Mouse (Mus musculus): ENCODE data around the gene Greb1.

- TF ChIP-seq EP300 (IDR thresholded peaks at IDR 0.05; ENCODE audit: insufficient read depth, low read depth, low read length) (no peak), CTCF (IDR thresholded peaks at IDR 0.05) (no peak), POLR2A (IDR thresholded peaks at IDR 0.05; ENCODE audit: insufficient read depth, low read depth, low read length) (no peak)
Measured at GRCm38 (mm10) chr12:16648273-16648672, 152.4 kb downstream of the Greb1 start.
